Mouse (Mus musculus) bone marrow macrophage, adult 2 months (primary cell): ENCODE results near the gene Pdk2.

Source experiments
- CTCF ChIP-seq: IDR thresholded peaks from 2 replicates; pipeline ENCODE4 v1.5.1; 2012; ENCODE audit warnings: low read depth, mild to moderate bottlenecking, low read length, moderate library complexity
- POLR2A ChIP-seq: IDR thresholded peaks from 2 replicates; pipeline ENCODE4 v1.6.1; 2012; ENCODE audit warnings: mild to moderate bottlenecking, low read depth, low read length, borderline replicate concordance

DNA sequence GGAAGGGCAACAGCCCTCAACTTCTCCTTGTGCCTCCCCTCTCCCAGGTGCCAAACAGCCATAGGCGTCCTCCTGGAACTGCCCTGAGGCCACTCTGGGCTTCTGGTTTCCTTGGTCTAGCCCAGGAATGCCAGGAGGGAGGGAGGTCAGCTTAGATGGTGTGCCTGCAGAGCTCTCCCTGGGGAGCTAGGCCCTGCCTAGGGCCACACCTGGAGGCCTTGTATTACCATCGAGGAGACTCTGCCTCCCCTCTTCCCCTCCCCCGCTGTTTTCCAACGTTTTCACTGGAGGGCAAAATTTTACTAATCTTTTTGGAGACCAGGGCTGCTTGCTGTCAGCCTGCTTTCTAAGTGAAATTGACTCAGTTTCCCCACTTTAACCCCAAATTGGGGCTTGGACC is 35.1 kb downstream of the Pdk2 start:
- TF ChIP-seq CTCF (no peak), POLR2A (no peak)
